Mouse (Mus musculus): Measurements from ENCODE around the gene Cwh43. TPM values are rescaled to one million over a fixed set of nuclear protein-coding genes. Genes with fewer than 3 reads are reported as not detected.

The Cwh43 gene
- polyA plus RNA-seq, 1 experiment, result not detected

DNA sequence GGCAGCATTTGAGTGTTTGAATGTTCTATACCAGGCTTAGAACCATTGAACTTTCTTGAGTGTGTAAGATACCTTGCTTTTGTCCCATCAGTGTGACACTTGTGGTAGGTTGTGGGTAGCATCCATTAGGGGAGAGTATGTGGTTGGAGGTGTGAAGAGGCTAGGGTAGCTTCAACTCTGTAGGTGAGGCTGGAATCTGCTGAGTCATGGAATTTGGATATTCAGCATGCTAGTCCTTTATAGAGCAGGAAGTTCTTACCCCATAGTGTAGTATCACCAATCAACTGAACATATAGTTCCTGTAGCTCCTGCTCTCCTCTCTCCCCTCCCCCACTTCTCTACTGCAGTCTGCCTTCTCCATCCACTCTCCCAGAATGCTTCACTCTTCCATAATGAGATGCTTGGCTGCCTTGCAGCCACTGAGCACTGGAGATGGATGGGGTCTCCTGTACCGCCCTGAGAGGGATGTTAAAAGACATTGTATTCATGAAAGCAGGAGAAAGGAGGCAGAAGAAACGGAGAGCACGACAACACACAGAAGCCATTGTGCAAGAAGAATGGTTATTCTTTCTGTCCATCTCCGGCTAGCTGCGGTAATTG lies 78.2 kb downstream of the Cwh43 start:
- H3K4me1 ChIP-seq (ENCODE audit: control insufficient read depth, insufficient read depth, insufficient read length, low read length), result 0 out of 2 replicates have a peak, but pooled peaks cover 5% of the 10 kb centered on the region
- H3K27ac ChIP-seq (replicated peaks; ENCODE audit: low read depth, low read length), result no peak overlapping the region
- no peak overlapping the region for H3K4me3 ChIP-seq (ENCODE audit: insufficient read depth, low read depth, low read length)

GRCm38 (mm10) chr5:73486451-73486850 lies 80.6 kb downstream of the Cwh43 start:
- H3K4me1 ChIP-seq (ENCODE audit: control insufficient read depth, insufficient read depth, insufficient read length, low read length), result 0 out of 2 replicates have a peak, but pooled peaks cover 6% of the 10 kb centered on the region
- H3K27ac ChIP-seq (replicated peaks; ENCODE audit: low read depth, low read length), result no peak overlapping the region
- H3K4me3 ChIP-seq (ENCODE audit: insufficient read depth, low read depth, low read length), result no peak overlapping the region

DNA sequence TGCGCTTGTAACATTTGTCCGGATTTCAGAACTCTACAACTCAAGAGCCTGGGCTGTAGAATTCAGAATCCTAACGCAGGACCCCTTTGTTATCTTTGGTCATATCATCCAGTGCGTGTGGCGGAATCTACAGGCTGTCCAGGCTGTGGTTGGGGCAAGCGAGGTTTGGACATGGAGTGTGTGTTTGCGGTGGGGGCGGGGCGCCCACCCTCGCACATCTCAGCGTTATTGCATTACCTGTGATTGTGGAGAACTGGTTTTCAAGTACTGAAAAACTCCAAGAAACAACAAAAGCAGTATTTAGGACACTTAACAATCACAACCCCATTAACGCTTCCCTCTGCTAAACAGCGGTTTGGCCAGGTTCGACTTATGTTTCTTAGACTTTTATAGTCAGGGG lies 84.0 kb downstream of the Cwh43 start:
- 0 out of 2 replicates have a peak, but pooled peaks cover 2% of the 10 kb centered on the region for H3K4me1 ChIP-seq (ENCODE audit: control insufficient read depth, insufficient read depth, insufficient read length, low read length)
- peak overlapping the region; percentile 14; the same call in 1 of the 2 replicates for H3K27ac ChIP-seq (replicated peaks; ENCODE audit: low read depth, low read length)
- H3K4me3 ChIP-seq (ENCODE audit: insufficient read depth, low read depth, low read length), result peak overlapping the region; percentile 63

GRCm38 (mm10) chr5:73490596-73491073 lies 84.8 kb downstream of the Cwh43 start:
- H3K27ac ChIP-seq (replicated peaks; ENCODE audit: low read depth, low read length), result no peak overlapping the region
- H3K4me3 ChIP-seq (ENCODE audit: insufficient read depth, low read depth, low read length), result peak overlapping the region; percentile 90
- H3K4me1 ChIP-seq (ENCODE audit: control insufficient read depth, insufficient read depth, insufficient read length, low read length), result 0 out of 2 replicates have a peak, but pooled peaks cover 2% of the 10 kb centered on the region

GRCm38 (mm10) chr5:73491074-73491836 lies 85.4 kb downstream of the Cwh43 start:
- peak overlapping the region; percentile 90 for H3K4me3 ChIP-seq (ENCODE audit: insufficient read depth, low read depth, low read length)
- no peak overlapping the region for H3K27ac ChIP-seq (replicated peaks; ENCODE audit: low read depth, low read length)
- 0 out of 2 replicates have a peak, but pooled peaks cover 2% of the 10 kb centered on the region for H3K4me1 ChIP-seq (ENCODE audit: control insufficient read depth, insufficient read depth, insufficient read length, low read length)

DNA sequence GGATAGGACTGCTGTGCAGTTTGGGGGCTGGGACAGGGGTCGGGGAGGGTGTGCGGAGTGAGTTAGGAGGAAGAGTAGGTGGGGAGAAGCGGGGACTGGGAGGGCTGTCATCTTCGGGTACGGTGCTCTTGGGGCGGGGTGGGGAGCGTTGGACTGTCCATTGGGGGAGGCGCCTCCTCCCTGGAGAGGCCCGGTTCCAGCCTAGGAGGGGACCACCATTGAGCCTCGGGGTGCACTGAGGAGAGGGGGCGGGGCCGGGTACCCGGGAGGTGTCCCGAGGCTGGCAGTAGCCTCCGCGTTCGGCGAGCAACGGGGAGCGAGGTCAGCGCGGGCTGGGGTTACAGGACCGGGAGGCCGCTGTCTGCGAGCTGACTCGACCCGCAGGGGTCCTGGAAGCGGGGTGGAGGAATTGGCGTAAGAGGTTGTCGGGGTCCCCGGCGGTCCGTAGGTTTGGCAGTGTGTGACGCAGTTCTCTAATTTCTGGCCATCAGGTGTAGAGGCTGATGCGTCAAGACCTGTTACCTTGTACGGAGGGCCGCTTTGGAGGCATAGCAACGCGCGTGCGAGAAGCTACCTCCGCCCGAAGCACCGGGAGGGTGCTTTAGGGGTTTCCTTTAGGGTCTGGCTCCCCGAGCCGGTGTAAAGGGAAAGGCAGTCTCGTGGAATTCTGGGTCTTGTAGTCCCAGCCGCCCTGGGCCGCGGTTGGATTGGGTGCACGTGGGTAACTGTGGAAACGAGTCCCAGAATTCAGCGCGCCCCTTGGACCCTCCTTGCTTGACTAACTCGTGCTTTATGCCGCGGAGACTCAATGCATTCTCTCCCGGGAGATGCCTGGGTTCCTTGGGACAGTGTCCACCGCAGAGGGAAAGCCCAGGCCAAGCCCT lies 86.2 kb downstream of the Cwh43 start:
- peak overlapping the region; percentile 86 for H3K4me3 ChIP-seq (ENCODE audit: insufficient read depth, low read depth, low read length)
- no peak overlapping the region; the same call in 1 of the 2 replicates for H3K27ac ChIP-seq (replicated peaks; ENCODE audit: low read depth, low read length)
- H3K4me1 ChIP-seq (ENCODE audit: control insufficient read depth, insufficient read depth, insufficient read length, low read length), result 0 out of 2 replicates have a peak, but pooled peaks cover 2% of the 10 kb centered on the region

DNA sequence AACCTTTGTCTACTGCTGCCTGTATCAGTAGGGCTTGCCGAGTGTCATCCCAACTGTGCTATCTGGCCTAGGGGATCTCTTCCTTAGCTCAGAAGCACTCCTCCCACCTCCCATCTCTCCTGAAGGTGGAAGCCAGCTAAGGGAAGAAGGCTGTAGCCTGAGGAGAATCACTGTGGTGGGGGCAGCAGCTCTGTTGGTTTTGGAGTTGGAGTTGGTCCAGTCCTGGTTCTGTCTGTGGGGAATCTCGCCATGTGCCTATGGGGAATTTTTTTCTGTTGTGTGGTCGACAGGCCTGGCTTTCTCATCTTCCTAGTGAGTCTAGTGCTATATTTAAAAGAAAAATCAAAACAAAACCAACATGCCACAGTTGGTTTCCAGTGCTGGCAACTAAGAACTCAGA lies 91.5 kb downstream of the Cwh43 start:
- H3K4me1 ChIP-seq (ENCODE audit: control insufficient read depth, insufficient read depth, insufficient read length, low read length), result peaks cover 12% of the 10 kb centered on the region
- H3K27ac ChIP-seq (replicated peaks; ENCODE audit: low read depth, low read length), result no peak overlapping the region
- no peak overlapping the region for H3K4me3 ChIP-seq (ENCODE audit: insufficient read depth, low read depth, low read length)

GRCm38 (mm10) chr5:73498559-73498958 lies 92.7 kb downstream of the Cwh43 start:
- Histone ChIP-seq H3K4me1 (ENCODE audit: control insufficient read depth, insufficient read depth, insufficient read length, low read length) (peaks cover 12% of the 10 kb centered on the region), H3K4me3 (ENCODE audit: insufficient read depth, low read depth, low read length) (no peak overlapping the region), H3K27ac (replicated peaks; ENCODE audit: low read depth, low read length) (no peak overlapping the region)

GRCm38 (mm10) chr5:73500867-73501440 lies 95.1 kb downstream of the Cwh43 start:
- Histone ChIP-seq H3K27ac (replicated peaks; ENCODE audit: low read depth, low read length) (no peak overlapping the region), H3K4me3 (ENCODE audit: insufficient read depth, low read depth, low read length) (no peak overlapping the region), H3K4me1 (ENCODE audit: control insufficient read depth, insufficient read depth, insufficient read length, low read length) (peaks cover 12% of the 10 kb centered on the region)

- Histone ChIP-seq H3K27ac (replicated peaks; ENCODE audit: low read depth, low read length) (no peak overlapping the region), H3K4me3 (ENCODE audit: insufficient read depth, low read depth, low read length) (no peak overlapping the region)
Measured at GRCm38 (mm10) chr5:73502422-73502821, 96.5 kb downstream of the Cwh43 start.

More at GRCm38 (mm10) chr5:73502422-73502821, 96.5 kb downstream of the Cwh43 start:
- H3K4me1 ChIP-seq (ENCODE audit: control insufficient read depth, insufficient read depth, insufficient read length, low read length), result peaks cover 10% of the 10 kb centered on the region

Other genes with a start within 250 kb of the Cwh43 start
- 9.4 and 25.3 TPM in 2 replicates for gene Fryl, start 149.5 kb upstream of the Cwh43 start, polyA plus RNA-seq (2012; ENCODE audit: insufficient read depth, insufficient read length, missing spikeins)
- gene Ociad1, start 113.3 kb upstream of the Cwh43 start, polyA plus RNA-seq (2012; ENCODE audit: insufficient read depth, insufficient read length, missing spikeins), result 384 and 403 TPM in 2 replicates
- 11.5 and 14.2 TPM in 2 replicates for gene Ociad2, start 65.0 kb upstream of the Cwh43 start, polyA plus RNA-seq (2012; ENCODE audit: insufficient read depth, insufficient read length, missing spikeins)
- 14.7 and 19.3 TPM in 2 replicates for gene Dcun1d4, start 74.9 kb downstream of the Cwh43 start, polyA plus RNA-seq (2012; ENCODE audit: insufficient read depth, insufficient read length, missing spikeins)
- not detected in 2 replicates for gene Lrrc66, start 226.5 kb downstream of the Cwh43 start, polyA plus RNA-seq (2012; ENCODE audit: insufficient read depth, insufficient read length, missing spikeins)
- 25.7 and 26.2 TPM in 2 replicates for gene Sgcb, start 241.7 kb downstream of the Cwh43 start, polyA plus RNA-seq (2012; ENCODE audit: insufficient read depth, insufficient read length, missing spikeins)
- gene Spata18, start 245.3 kb downstream of the Cwh43 start, polyA plus RNA-seq (2012; ENCODE audit: insufficient read depth, insufficient read length, missing spikeins), result not detected in 2 replicates

All from brown adipose tissue, adult 24 weeks (tissue).